Mouse (Mus musculus): ENCODE measurements at regions not wholly inside any gene's neighbourhood (a gene's known extent, or its start where the extent isn't known, plus 50 kb on each side); places are given as distances from the start of the nearest gene placed in this dataset.

GRCm38 (mm10) chr11:56351231-56351630 lies 310.4 kb upstream of the Nmur2 start:
- WGBS = 63% methylated on average over 1 of the region's 1 CpGs

GRCm38 (mm10) chr11:56349766-56350165 lies 309.0 kb upstream of the Nmur2 start:
- Histone ChIP-seq H3K36me3 (ENCODE audit: control insufficient read depth, insufficient read depth, low read length) (no peaks in the 10 kb centered on the region), H3K27me3 (ENCODE audit: control insufficient read depth, insufficient read depth, low read length) (no peaks in the 10 kb centered on the region), H3K27ac (ENCODE audit: low read length) (no peak overlapping the region), H3K4me2 (ENCODE audit: low read depth, low read length) (no peak overlapping the region), H3K9me3 (replicated peaks; ENCODE audit: control insufficient read depth, low read length) (no peaks in the 10 kb centered on the region), H3K4me1 (ENCODE audit: control insufficient read depth, insufficient read depth, low read length) (peaks cover 2% of the 10 kb centered on the region; the same call in 1 of the 2 replicates), H3K9ac (ENCODE audit: low read length) (no peak overlapping the region), H3K4me3 (replicated peaks; ENCODE audit: low read length) (no peak overlapping the region)
- no peak for ATAC-seq (ENCODE audit: insufficient read depth, low FRiP score)
- 62% methylated on average over 3 of the region's 3 CpGs for WGBS

More at GRCm38 (mm10) chr11:56351231-56351630, 310.4 kb upstream of the Nmur2 start:
- H3K27me3 ChIP-seq (ENCODE audit: control insufficient read depth, insufficient read depth, low read length) = no peaks in the 10 kb centered on the region
- H3K27ac ChIP-seq (ENCODE audit: low read length) = no peak overlapping the region
- peaks cover 2% of the 10 kb centered on the region; the same call in 1 of the 2 replicates for H3K4me1 ChIP-seq (ENCODE audit: control insufficient read depth, insufficient read depth, low read length)
- H3K4me2 ChIP-seq (ENCODE audit: low read depth, low read length) = no peak overlapping the region
- H3K4me3 ChIP-seq (replicated peaks; ENCODE audit: low read length) = no peak overlapping the region
- no peaks in the 10 kb centered on the region for H3K9me3 ChIP-seq (replicated peaks; ENCODE audit: control insufficient read depth, low read length)
- H3K36me3 ChIP-seq (ENCODE audit: control insufficient read depth, insufficient read depth, low read length) = no peaks in the 10 kb centered on the region
- H3K9ac ChIP-seq (ENCODE audit: low read length) = no peak overlapping the region
- no peak for ATAC-seq (ENCODE audit: insufficient read depth, low FRiP score)

- H3K36me3 ChIP-seq (ENCODE audit: control insufficient read depth, insufficient read depth, low read length) = no peaks in the 10 kb centered on the region
- 94% methylated on average over 5 of the region's 5 CpGs for WGBS
These were observed 307.6 kb upstream of the Nmur2 start for GRCm38 (mm10) chr11:56348408-56348807.

GRCm38 (mm10) chr11:56343083-56343482 lies 302.3 kb upstream of the Nmur2 start:
- Histone ChIP-seq H3K27me3 (ENCODE audit: control insufficient read depth, insufficient read depth, low read length) (no peaks in the 10 kb centered on the region), H3K9ac (ENCODE audit: low read length) (no peak overlapping the region), H3K36me3 (ENCODE audit: control insufficient read depth, insufficient read depth, low read length) (no peaks in the 10 kb centered on the region), H3K4me2 (ENCODE audit: low read depth, low read length) (no peak overlapping the region), H3K4me1 (ENCODE audit: control insufficient read depth, insufficient read depth, low read length) (no peaks in the 10 kb centered on the region), H3K27ac (ENCODE audit: low read length) (no peak overlapping the region), H3K9me3 (replicated peaks; ENCODE audit: control insufficient read depth, low read length) (no peaks in the 10 kb centered on the region), H3K4me3 (replicated peaks; ENCODE audit: low read length) (no peak overlapping the region)
- ATAC-seq (ENCODE audit: insufficient read depth, low FRiP score) = no peak
- 72% methylated on average over 5 of the region's 5 CpGs for WGBS

More at GRCm38 (mm10) chr11:56348408-56348807, 307.6 kb upstream of the Nmur2 start:
- no peak for ATAC-seq (ENCODE audit: insufficient read depth, low FRiP score)
- no peaks in the 10 kb centered on the region for H3K9me3 ChIP-seq (replicated peaks; ENCODE audit: control insufficient read depth, low read length)
- no peak overlapping the region for H3K27ac ChIP-seq (ENCODE audit: low read length)
- no peak overlapping the region for H3K4me2 ChIP-seq (ENCODE audit: low read depth, low read length)
- peaks cover 2% of the 10 kb centered on the region; the same call in 1 of the 2 replicates for H3K4me1 ChIP-seq (ENCODE audit: control insufficient read depth, insufficient read depth, low read length)
- H3K4me3 ChIP-seq (replicated peaks; ENCODE audit: low read length) = no peak overlapping the region
- H3K27me3 ChIP-seq (ENCODE audit: control insufficient read depth, insufficient read depth, low read length) = no peaks in the 10 kb centered on the region
- H3K9ac ChIP-seq (ENCODE audit: low read length) = no peak overlapping the region

- ATAC-seq (ENCODE audit: insufficient read depth, low FRiP score) = no peak
- Histone ChIP-seq H3K4me2 (ENCODE audit: low read depth, low read length) (no peak overlapping the region), H3K4me1 (ENCODE audit: control insufficient read depth, insufficient read depth, low read length) (no peaks in the 10 kb centered on the region), H3K4me3 (replicated peaks; ENCODE audit: low read length) (no peak overlapping the region), H3K36me3 (ENCODE audit: control insufficient read depth, insufficient read depth, low read length) (no peaks in the 10 kb centered on the region), H3K9ac (ENCODE audit: low read length) (no peak overlapping the region), H3K27ac (ENCODE audit: low read length) (no peak overlapping the region), H3K9me3 (replicated peaks; ENCODE audit: control insufficient read depth, low read length) (no peaks in the 10 kb centered on the region), H3K27me3 (ENCODE audit: control insufficient read depth, insufficient read depth, low read length) (no peaks in the 10 kb centered on the region)
- 74% methylated on average over 1 of the region's 1 CpGs for WGBS
These were observed 300.9 kb upstream of the Nmur2 start for GRCm38 (mm10) chr11:56341731-56342130.

GRCm38 (mm10) chr11:56341040-56341439 lies 300.2 kb upstream of the Nmur2 start:
- ATAC-seq (ENCODE audit: insufficient read depth, low FRiP score) = no peak
- WGBS = 73% methylated on average over 2 of the region's 2 CpGs

GRCm38 (mm10) chr11:56338511-56338910 lies 297.7 kb upstream of the Nmur2 start:
- Histone ChIP-seq H3K4me2 (ENCODE audit: low read depth, low read length) (no peak overlapping the region), H3K27me3 (ENCODE audit: control insufficient read depth, insufficient read depth, low read length) (no peaks in the 10 kb centered on the region), H3K4me1 (ENCODE audit: control insufficient read depth, insufficient read depth, low read length) (no peaks in the 10 kb centered on the region), H3K9me3 (replicated peaks; ENCODE audit: control insufficient read depth, low read length) (no peaks in the 10 kb centered on the region), H3K36me3 (ENCODE audit: control insufficient read depth, insufficient read depth, low read length) (no peaks in the 10 kb centered on the region), H3K27ac (ENCODE audit: low read length) (no peak overlapping the region), H3K4me3 (replicated peaks; ENCODE audit: low read length) (no peak overlapping the region), H3K9ac (ENCODE audit: low read length) (no peak overlapping the region)
- no peak for ATAC-seq (ENCODE audit: insufficient read depth, low FRiP score)
- WGBS = 55% methylated on average over 2 of the region's 2 CpGs

More at GRCm38 (mm10) chr11:56341040-56341439, 300.2 kb upstream of the Nmur2 start:
- Histone ChIP-seq H3K27ac (ENCODE audit: low read length) (no peak overlapping the region), H3K36me3 (ENCODE audit: control insufficient read depth, insufficient read depth, low read length) (no peaks in the 10 kb centered on the region), H3K27me3 (ENCODE audit: control insufficient read depth, insufficient read depth, low read length) (no peaks in the 10 kb centered on the region), H3K4me2 (ENCODE audit: low read depth, low read length) (no peak overlapping the region), H3K9me3 (replicated peaks; ENCODE audit: control insufficient read depth, low read length) (no peaks in the 10 kb centered on the region), H3K4me1 (ENCODE audit: control insufficient read depth, insufficient read depth, low read length) (no peaks in the 10 kb centered on the region), H3K4me3 (replicated peaks; ENCODE audit: low read length) (no peak overlapping the region), H3K9ac (ENCODE audit: low read length) (no peak overlapping the region)

GRCm38 (mm10) chr11:56335937-56336336 lies 295.1 kb upstream of the Nmur2 start:
- no peaks in the 10 kb centered on the region for H3K4me1 ChIP-seq (ENCODE audit: control insufficient read depth, insufficient read depth, low read length)
- no peak overlapping the region for H3K27ac ChIP-seq (ENCODE audit: low read length)
- H3K4me2 ChIP-seq (ENCODE audit: low read depth, low read length) = no peak overlapping the region
- no peaks in the 10 kb centered on the region for H3K27me3 ChIP-seq (ENCODE audit: control insufficient read depth, insufficient read depth, low read length)
- no peak for ATAC-seq (ENCODE audit: insufficient read depth, low FRiP score)
- no peaks in the 10 kb centered on the region for H3K9me3 ChIP-seq (replicated peaks; ENCODE audit: control insufficient read depth, low read length)
- H3K9ac ChIP-seq (ENCODE audit: low read length) = no peak overlapping the region
- no peak overlapping the region for H3K4me3 ChIP-seq (replicated peaks; ENCODE audit: low read length)
- H3K36me3 ChIP-seq (ENCODE audit: control insufficient read depth, insufficient read depth, low read length) = no peaks in the 10 kb centered on the region

- no peaks in the 10 kb centered on the region for H3K9me3 ChIP-seq (replicated peaks; ENCODE audit: control insufficient read depth, low read length)
- no peak overlapping the region for H3K4me2 ChIP-seq (ENCODE audit: low read depth, low read length)
- H3K4me1 ChIP-seq (ENCODE audit: control insufficient read depth, insufficient read depth, low read length) = no peaks in the 10 kb centered on the region
- H3K4me3 ChIP-seq (replicated peaks; ENCODE audit: low read length) = no peak overlapping the region
- WGBS = 90% methylated on average over 3 of the region's 3 CpGs
- no peak for ATAC-seq (ENCODE audit: insufficient read depth, low FRiP score)
- no peaks in the 10 kb centered on the region for H3K36me3 ChIP-seq (ENCODE audit: control insufficient read depth, insufficient read depth, low read length)
- no peaks in the 10 kb centered on the region for H3K27me3 ChIP-seq (ENCODE audit: control insufficient read depth, insufficient read depth, low read length)
- H3K27ac ChIP-seq (ENCODE audit: low read length) = no peak overlapping the region
- H3K9ac ChIP-seq (ENCODE audit: low read length) = no peak overlapping the region
These were observed 279.5 kb upstream of the Nmur2 start for GRCm38 (mm10) chr11:56320293-56320692.
